Comparison of ENCODE assay signal across 8 mouse cellular contexts in genomic region chr16:32332040-32332555, GRCm38 (mm10). TPM values are rescaled to one million over a fixed set of nuclear protein-coding genes. Genes with fewer than 3 reads are reported as not detected.
A peak's percentile ranks its signal among the peaks of the same experiment; 100 is the strongest.
DNase-seq lines count a peak whose midpoint lies in the region; ATAC-seq and TF ChIP-seq lines count a peak whose summit lies in the region.

TSS of gene Ubxn7 (plus strand) at chr16:32332257.

- H3K36me3 ChIP-seq in megakaryocyte, embryonic 14.5 days (replicated peaks; ENCODE audit: low read length), result no peaks in the 10 kb centered on the region

- H3K27ac ChIP-seq in cortical plate, adult 2 months (ENCODE audit: insufficient read depth, low read length), result peak within 1 kb of the TSS; percentile 90; the same call in 1 of the 2 replicates

- TF ChIP-seq CTCF in cortical plate, adult 2 months (IDR thresholded peaks at IDR 0.05; ENCODE audit: extremely low read depth, insufficient read depth, low read length), result no peak

- peak; percentile 94 to 95 for DNase-seq in gastrocnemius, adult 8-10 months (ENCODE audit: low spot score in 2 of 2)
- DNase-seq in hindlimb bud, embryonic 11.5 days (ENCODE audit: extremely low spot score, low read depth, low spot score), result peak; percentile 88
- DNase-seq in left cerebral cortex, adult 8-10 months (ENCODE audit: low spot score in 2 of 2), result peak; percentile 90 to 95
- peak; percentile 97 to 99 for DNase-seq in right cerebral cortex, postnatal 10 days (ENCODE audit: low spot score in 2 of 2)
- peak; percentile 98 for DNase-seq in urinary bladder, postnatal 25 days (ENCODE audit: low spot score)

- no peaks in the 10 kb centered on the region for H3K9me3 ChIP-seq in megakaryocyte, embryonic 14.5 days

- peak; percentile 78 for TF ChIP-seq POLR2A in cortical plate, adult 2 months (IDR thresholded peaks at IDR 0.05; ENCODE audit: extremely low read depth, insufficient read depth, low read length)

- ATAC-seq in activated CD4-positive, CD25-positive, alpha-beta regulatory T cell, adult 4 months, result peak; percentile 83

- peak within 1 kb of the TSS; percentile 89 for H3K4me3 ChIP-seq in cortical plate, adult 2 months (ENCODE audit: insufficient read depth, low read length)
- peak within 1 kb of the TSS; percentile 100 for H3K4me3 ChIP-seq in megakaryocyte, embryonic 14.5 days (replicated peaks)

- no peaks in the 10 kb centered on the region for H3K27me3 ChIP-seq in megakaryocyte, embryonic 14.5 days (replicated peaks)

- H3K4me1 ChIP-seq in cortical plate, adult 2 months (ENCODE audit: control insufficient read depth, insufficient read depth, low read length), result peaks cover 5% of the 10 kb centered on the region; the same call in 1 of the 2 replicates
- peaks cover 37% of the 10 kb centered on the region for H3K4me1 ChIP-seq in megakaryocyte, embryonic 14.5 days

RNA-seq across cellular contexts. Expression of gene Ubxn7, which starts in this region (rescaled TPM):
- 10 to 100 TPM; 14.2 to 16.1 TPM for polyA plus RNA-seq in activated CD4-positive, CD25-positive, alpha-beta regulatory T cell, adult 4 months (2017; shearing (Covaris generic))
- polyA plus RNA-seq in cortical plate, adult 2 months (2012; rRNA removed), result 16.1 and 17.1 TPM in 2 replicates
- 10 to 100 TPM; 10.9 to 15.5 (median 13.3) TPM for total RNA-seq in gastrocnemius, adult 8-10 months (2022)
- total RNA-seq in left cerebral cortex, adult 8-10 months (2022), result 10 to 100 TPM; 50.1 to 58.7 (median 53.2) TPM
- polyA plus RNA-seq in megakaryocyte, embryonic 14.5 days (2012; ENCODE audit: insufficient read depth, low replicate concordance), result 0.23 TPM in 1 of 2 replicates, not detected in the other

Comparison
In these comparisons a context has a peak if more than half of its experiments do, and no peak if none do; other contexts are left out.
1. Peak in every context shown above with its lines: DNase-seq, ATAC-seq, H3K4me3 ChIP-seq and H3K27ac ChIP-seq.
2. RNA of gene Ubxn7 (polyA plus RNA-seq): 16.1 to 17.1 TPM in cortical plate, adult 2 months and 14.2 to 16.1 TPM in activated CD4-positive, CD25-positive, alpha-beta regulatory T cell, adult 4 months; 0.23 TPM in megakaryocyte, embryonic 14.5 days; every median in the first group is over 10 times any median in the second.